Mouse (Mus musculus) olfactory bulb, adult 2 months (tissue): ENCODE data around the gene Lrrc34.

Experiments
- CTCF ChIP-seq: fragments of 200-500 bp; IDR thresholded peaks from 2 replicates; pipeline ENCODE4 v1.5.1; 2012; ENCODE audit warnings: low read depth, mild to moderate bottlenecking, low read length, moderate library complexity; ENCODE audit not compliant: insufficient read depth
- POLR2A ChIP-seq: fragments of 200-500 bp; IDR thresholded peaks from 2 replicates; pipeline ENCODE4 v1.6.1; 2012; ENCODE audit warnings: mild to moderate bottlenecking, low read depth, low read length, moderate library complexity; ENCODE audit not compliant: insufficient read depth

GRCm38 (mm10) chr3:30690976-30691375 is 43.3 kb upstream of the Lrrc34 start:
- TF ChIP-seq POLR2A (no peak), CTCF (no peak)
